Mouse (Mus musculus) CD4-positive, CD25-positive, alpha-beta regulatory T cell, adult 2 months (primary cell): ENCODE results near the gene Epb42.
"Not testable (repeated sequence)": the region's sequence is repeated elsewhere in the genome, so short reads cannot be mapped to it uniquely, and the experiment has no call there.

Experiments used
- DNase-seq: peaks from one replicate; pipeline ENCODE4 v3.0.0-alpha.2; 2012; ENCODE audit warnings: low read depth, low spot score

The Epb42 gene

DNA sequence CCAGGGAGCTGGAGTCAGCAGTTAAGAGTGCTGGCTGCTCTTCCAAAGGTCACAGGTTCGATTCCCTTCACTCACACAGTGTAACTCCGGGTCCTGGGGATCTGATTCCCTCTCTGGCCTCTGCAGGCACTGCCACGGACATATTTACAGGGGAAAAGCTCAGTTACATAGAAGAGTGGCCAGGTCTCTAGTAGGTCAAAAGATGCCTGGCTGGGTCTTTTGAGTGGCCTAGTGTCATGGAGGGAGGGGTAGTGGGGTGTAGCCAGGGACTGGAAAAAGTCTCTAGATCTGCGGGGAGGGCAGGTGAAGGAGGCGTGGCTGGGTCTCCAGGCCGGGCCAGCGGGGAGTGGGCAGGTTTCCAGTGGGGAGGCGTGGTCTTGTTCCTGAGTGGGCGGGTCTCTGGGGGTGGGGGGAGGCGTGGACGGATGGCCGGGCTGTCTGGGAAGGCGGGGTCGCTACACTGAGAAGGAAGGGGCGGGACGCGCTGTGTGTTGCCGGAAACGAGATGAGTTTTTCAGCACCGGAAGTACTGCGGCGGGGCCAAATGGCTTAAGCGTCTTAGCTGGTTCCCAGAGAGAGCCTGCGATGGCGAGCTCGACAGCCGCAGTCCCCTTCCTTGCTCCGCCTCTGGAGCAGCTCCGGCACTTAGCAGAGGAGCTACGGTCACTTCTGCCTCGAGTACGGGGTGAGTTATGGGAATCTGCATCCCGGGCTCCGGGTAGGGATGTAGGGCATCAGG lies 28.8 kb downstream of the Epb42 start, which contains the start of gene Ccndbp1:
Gene Ccndbp1 (plus strand): TSS at position 479 of the 739 bp plus-strand sequence.
- peak; percentile 95 for DNase-seq

DNA sequence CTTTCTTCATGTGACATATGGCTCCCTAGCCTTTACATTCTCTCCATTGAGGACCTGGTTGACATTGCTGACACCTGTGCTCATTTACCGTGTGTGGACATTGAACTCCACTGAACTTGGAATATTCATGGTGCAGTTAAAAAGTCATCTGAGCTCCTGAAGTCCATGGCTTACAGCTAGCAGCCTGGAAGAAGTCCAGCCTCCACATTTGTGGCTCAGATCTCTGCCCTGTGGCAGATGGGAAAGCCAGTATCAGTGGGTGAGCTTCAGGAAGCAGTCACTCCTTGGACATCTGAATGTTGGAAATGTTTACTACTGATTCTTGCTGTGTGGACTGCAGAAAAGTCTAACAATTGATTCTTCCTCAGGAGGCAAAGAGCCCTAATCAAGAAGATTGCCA lies 29.9 kb downstream of the Epb42 start:
- DNase-seq, result peak; percentile 1

DNA sequence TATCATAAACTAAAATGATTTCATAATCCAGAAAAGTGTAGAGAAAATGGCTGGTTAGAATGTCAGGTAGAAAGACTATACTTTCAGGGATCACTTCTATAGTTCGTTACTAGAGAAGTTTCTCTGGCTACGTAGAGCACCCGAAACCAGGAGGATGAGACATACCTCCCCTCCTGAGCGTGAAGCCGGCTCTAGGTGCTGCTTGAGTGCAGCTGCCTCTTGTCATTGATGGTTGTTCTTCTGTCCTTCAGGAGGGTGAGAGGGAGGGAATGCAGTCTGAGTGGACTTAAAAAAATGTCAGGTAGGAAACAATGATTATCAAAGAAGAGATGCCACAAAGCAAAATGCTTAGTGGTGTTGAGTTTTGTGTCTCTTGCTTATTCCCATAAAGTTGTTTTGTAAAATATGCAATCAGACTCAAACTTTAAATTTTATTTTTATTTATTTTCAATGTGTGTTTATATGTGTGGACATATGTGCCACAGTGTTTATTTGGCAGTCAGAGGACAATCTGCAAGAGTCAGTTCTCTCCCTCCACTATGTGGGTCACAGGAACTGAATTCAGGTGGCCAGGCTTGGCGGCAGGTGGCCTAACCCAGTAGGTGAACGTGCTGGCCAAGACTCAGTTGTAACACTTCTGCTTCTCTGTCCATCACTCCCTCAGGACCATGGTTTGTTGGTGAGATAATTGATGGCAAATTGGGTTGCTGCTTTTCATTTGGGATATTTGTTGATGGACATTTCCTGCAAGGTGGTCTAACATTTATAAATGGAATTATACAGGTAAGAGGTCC lies 32.7 kb downstream of the Epb42 start:
- no peak for DNase-seq

DNA sequence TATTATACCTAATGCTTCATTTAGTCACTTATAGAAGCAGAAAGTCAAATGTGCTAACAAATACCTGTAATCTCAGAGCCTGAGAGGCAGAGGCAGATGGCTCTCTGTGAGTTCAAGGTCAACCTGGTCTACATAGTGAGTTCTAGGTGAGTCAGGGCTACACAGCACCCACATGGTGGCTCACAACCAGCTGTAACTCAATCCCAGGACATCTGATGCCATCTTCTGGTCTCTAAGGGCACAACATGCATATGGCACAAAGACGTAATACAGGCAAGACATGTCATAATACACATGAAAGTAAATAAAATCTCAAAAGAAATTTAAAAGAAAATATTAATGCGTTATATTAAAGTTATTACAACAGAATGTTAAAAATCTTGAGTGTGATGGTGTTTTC lies 33.3 kb downstream of the Epb42 start:
- peak; percentile 38 for DNase-seq

DNA sequence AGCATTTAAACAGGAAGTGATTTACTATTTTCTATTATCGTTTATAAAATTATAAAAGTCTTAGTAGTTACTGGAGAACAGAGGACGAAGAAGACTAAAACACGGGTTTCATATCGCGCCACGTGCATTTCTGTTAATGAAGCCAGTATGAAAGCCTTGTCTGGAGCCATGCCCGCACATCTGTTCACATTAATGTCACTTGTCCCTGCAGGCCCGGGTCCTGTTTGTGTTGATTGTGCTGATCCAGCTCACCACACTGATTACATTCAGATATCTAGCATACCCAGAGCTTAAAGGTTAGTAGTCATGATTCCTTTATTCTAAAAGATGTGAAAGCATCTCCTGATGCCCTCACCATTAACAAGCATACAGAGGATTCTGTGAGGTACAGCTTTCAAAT lies 38.0 kb downstream of the Epb42 start:
- no peak for DNase-seq

DNA sequence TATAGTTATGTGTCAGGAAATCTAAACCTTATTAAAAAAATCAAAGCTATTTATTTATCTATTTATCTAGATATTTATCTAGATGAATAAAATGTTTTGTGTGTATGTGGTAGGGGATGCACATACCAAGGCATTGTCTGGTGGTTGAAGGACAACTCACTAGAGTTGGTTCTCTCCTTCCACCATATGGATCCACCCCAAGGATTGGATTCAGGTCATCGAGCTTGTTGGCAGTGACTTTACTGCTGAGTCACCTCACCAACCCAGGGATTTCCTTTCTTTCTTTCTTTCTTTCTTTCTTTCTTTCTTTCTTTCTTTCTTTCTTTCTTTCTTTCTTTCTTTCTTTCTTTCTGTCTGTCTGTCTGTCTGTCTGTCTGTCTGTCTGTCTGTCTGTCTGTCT lies 40.3 kb downstream of the Epb42 start:
- not testable (repeated sequence) for DNase-seq

DNA sequence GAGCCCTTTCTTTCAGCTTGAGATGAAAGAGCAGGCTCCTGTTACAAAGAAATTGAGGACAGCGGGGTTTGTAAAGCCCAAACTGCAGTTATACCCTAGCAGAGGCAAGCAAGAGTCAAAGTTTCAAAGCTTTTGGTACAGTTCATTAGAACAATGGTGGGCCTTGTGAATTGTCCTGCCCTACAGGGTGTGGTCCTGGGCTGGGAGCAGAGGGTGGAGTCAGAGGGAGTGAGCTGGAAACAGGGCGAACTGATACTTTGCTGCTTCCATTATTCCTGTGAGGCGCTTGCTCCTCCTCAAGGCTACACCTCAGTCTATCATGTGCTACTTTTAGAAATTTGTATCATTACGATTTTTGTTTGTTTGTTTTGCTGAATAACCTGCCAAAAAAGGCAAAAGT lies 45.7 kb downstream of the Epb42 start:
- no peak for DNase-seq

DNA sequence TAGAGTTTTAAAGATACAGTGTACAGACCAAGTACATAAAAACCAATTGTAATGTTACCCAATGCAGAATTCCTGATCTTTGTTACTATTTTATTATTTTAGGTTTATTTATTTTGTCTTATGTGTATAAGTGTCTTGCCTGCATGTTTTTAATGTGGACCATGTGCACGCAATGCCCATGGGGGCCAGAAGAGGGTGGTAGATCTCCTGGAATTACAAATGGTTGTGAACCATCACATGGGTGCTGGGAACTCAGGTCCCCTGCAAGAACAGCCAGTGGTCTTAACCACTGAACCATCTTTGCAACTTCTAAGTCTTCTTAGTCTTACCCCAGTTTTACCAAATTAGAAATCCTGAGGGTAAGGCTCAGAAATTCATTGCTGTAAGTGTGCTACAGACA lies 51.6 kb downstream of the Epb42 start:
- DNase-seq, result peak; percentile 44

DNA sequence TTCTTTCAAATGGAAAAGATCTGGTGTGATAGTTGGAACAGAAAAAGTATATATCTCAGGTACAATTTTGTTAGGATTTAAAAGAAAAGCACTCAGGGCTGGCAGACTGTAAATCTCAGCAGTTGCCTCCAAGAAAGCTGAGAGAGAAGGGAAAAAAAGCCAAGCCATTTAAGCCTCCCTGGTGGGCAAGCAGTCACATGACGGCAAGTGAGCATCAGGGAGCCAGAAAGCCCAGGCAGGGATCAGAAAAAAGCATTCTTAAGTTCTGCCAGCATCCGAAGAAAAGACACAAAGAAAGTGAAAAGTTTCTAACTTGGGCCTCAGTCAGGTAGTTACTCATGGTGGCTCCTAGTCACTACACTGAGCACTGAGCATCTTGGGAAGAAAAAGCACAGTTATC lies 53.3 kb downstream of the Epb42 start:
- no peak for DNase-seq

DNA sequence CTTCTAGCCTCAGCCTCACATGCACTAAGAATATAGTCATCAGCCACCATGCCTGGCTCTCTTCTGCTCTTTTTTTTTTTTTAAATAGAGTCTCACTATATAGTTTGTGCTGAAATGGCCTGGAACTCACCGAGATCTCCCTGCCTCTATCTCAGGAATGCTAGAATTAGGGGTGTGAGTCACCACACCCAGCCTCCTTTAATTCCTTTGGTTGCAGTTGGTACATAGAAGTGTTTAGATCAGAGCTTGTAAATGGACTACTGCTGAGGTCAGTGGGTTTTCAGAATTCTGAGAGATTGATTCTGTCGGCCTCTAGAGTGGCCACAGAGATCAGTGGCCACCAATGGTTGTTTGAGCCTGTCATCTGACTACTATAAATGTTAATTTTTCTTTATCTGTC lies 56.0 kb downstream of the Epb42 start:
- no peak for DNase-seq

DNA sequence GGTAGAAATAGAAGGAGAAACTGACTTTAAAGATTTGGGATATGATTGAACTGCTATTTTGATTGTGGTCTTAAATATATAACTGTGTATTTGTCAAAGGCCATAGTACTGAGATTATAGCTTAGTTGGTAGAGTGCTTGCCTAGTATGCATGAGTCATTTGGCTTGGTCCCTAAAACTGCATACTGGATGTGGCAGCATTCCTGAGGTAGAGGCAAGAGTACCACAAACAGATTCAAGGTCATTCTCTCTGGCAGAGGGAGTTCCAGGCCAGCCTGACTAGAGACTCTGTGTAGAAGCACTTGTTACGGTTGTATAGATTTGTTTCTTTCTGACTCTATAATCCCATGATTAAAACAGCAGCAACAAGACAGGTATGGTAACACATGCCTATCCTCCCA lies 57.1 kb downstream of the Epb42 start:
- DNase-seq, result no peak

DNA sequence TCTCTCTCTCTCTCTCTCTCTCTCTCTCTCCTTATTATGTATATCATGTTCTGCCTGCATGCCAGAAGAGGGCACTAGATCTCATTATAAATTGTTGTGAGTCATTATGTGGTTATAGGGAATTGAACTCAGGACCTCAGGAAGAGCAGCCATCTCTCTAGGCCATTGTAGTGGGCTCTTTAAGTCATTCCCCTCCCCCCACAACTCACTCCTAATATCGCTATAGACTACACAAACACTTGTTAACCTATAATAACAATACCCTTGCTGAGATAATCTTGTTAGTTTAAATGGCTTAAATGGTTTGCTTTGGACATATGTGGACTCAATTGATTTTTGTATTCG lies 58.2 kb downstream of the Epb42 start:
- peak; percentile 57 for DNase-seq

DNA sequence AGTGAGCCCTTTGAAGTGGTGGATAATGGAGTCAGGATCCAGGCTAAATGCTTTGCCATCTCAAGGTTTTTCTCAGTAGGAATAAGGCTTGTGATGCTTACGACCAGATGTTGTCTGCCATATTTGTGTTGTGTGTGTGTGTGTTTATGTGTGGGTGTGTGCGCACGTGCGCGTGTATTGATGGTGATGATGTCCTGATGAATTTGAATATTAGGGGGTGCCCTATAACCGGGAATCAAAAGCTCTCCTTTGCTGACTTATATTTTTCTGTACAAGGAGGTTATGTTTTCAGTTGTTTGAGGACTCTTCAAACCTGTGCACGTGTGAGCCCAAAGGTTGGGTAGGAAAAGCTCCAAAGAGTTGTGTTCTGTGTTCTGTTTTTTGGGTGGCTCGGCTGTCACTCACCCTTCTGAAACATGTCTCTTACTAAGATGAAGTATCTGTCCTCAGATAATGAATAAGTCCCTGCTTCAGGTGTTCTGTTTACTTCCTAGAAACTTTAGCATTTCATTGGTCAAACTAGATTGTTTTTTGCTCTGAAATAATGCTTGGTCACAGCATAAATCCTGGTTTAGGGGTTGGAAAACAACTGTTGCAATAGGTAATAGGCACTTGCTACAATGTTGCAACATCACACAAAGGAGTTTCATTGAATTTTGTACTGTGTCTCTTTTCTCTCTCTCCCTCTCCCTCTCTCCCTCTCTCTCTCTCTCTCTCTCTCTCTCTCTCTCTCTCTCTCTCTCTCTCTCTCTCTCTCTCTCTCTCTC lies 58.8 kb downstream of the Epb42 start:
- DNase-seq, result peak; percentile 25

DNA sequence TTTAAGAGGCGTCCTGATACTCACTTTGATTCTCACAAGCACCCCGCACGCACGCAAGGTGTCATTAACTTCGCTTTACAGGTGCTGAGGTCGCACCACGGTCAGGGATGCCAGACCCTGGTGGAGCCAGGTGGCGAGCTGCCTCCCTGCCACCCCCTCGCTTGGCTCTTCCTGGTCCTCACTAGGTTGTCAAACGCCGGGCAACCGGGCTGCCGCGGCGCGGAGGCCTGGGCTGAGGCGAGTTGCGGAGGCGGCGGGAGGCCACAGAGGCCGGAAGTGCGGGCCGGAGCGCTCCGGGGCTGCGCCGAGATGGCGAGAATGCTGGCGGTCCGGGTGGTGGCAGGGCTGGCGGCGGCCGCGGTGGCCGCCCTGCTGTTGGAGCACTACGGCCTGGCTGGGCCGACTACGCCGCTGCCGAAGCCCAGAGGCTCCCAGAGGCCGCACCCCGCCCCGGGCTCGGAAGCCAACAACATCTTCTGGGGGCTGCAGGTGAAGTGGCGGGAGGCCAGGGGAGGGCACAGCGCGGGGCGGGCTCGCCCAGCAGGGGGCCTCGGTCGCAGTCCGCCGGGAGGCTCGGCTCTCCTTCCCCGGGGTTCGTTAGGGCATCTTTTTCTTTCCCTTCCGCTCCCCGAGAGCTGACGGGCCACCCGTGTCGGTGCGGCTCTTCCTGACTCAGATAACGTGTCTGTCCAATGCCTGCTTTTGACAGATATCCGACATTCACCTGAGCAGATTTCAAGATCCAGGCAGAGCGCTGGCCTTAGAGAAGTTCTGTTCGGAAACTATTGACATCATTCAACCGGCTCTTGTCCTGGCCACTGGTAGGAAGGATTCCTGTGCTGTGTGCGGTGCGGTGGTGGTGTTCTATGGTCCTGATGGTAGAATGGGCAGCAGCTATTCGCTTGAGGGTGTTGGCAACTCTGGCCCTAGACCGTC lies 59.6 kb downstream of the Epb42 start, which contains the start of gene Tmem62:
Gene Tmem62 (plus strand): TSS at position 28 of the 936 bp plus-strand sequence.
- peak; percentile 76 for DNase-seq

DNA sequence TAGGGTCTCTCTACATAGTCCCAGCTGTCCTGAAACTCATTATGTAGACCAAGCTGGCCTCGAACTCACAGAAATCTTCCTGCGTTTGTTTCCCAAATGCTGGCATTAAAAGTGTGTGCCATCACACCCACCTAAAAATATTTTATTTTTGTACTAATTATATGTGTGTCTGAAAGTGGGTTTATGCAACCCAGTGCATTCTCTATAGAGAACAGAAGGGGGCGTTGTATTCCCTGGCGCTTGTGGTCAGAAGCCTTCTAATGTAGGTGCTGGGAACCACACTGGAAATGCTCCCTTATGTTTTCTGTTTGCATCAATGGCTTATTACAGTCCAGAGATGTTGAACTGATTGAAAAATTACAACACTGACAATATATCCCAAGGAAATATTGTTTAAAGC lies 60.6 kb downstream of the Epb42 start:
- peak; percentile 54 for DNase-seq

DNA sequence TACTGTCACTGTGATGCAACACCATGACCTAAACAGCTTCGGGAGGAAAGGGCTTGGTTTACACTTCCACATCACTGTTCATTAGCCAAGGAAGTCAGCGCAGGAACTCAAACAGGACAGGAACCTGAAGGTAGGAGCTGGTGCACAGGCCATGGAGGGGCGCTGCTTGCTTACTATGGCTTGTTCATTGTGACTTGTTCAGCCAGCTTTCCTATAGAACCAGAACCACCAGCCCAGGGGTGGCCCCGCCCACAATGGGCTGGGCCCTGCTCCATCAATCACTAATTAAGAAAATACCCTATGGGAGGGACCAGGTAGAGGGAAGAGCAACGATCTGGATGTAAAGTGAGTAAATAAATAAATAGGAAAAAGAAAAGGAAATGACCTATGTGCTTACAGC lies 63.9 kb downstream of the Epb42 start:
- DNase-seq, result peak; percentile 20

DNA sequence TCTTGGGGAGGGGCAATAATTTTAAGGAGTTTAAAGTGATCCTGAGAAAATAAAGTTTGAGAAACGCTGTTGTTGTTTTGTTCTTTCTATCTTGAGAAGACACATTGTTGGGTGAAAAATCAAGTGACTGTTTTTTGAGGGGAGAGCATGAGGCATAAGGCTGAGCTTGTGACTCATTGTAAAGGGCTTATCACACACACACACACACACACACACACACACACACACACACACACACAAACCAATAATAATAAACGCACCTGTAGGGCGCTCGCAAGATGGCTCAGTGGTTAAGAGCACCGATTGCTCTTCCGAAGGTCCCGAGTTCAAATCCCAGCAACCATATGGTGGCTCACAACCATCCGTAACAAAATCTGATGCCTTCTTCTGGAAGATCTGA lies 64.6 kb downstream of the Epb42 start:
- not testable (repeated sequence) for DNase-seq

DNA sequence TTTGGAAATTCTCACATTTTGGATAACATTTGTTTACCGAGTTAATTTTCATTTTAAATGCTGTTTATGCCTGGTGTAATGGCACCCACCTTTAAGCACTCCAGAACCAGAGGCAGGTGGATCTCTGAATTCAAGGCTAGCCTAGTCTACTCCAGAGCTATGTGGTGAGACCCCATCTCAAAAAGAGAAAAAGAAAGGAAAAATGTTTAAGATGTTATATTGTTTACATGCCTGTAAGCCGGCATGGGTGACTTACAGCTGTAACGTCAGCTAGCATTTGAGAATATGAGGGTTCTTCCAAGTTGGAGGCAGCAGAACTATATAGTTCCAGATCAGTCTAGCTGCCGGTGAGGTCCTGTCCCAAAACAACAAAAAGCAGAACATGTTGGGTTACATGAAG lies 65.1 kb downstream of the Epb42 start:
- no peak for DNase-seq

DNA sequence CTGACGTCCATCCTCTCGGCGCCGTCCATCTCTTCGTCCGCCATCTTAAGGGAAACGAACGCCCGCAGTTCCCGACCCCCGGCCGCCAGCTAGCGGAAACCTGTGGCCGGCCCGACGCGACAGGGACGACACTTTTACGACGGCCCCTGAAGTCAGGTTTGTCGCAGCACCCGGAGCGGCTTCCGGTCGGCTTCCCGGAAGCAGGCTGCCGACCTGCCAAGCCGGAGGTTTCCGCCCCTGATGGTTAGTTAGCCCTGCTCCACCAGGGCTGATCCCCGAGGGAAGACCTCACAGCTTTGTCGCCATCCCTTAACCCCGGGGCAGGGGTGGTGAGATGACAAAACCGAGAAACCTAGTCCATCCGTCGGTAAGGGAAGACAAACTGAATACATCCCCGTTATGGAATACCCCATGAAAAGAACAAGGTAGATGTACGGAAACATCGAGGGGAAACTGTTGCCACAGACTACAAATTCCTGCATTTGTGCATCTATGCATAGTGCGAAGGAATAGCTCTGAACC lies 66.3 kb downstream of the Epb42 start, which contains the start of gene Ubr1:
Gene Ubr1 (minus strand): TSS at position 157 of the 522 bp plus-strand sequence.
- DNase-seq, result peak; percentile 93

DNA sequence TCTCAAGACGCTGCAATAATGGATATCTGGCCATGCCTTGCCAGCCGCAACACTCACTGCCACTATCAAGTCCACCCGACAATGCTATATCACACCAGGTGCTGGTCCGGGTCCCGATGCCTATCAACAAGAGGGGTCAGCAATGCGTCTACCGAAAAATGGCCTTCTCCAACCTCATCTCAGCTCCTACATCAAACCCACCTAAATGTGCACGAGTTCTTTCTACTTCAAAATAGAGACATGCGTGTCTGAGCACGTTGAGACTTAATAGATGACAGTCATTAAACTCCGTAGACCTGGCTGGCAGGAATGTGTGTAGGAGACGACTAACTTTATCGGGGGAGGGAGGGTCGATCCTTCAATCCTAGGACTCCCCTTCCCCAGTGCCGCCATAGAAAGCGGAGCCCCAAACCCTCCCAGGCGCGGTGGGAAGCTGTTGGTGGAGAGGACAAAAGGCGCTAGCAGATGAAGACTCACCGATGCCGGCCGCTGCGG lies 66.8 kb downstream of the Epb42 start:
- no peak for DNase-seq
